Mouse (Mus musculus): ENCODE results near the gene Brd1. TPM values are rescaled to one million over a fixed set of nuclear protein-coding genes. Genes with fewer than 3 reads are reported as not detected.

The Brd1 gene
- polyA plus RNA-seq, 1 experiment: 2.1 TPM

DNA sequence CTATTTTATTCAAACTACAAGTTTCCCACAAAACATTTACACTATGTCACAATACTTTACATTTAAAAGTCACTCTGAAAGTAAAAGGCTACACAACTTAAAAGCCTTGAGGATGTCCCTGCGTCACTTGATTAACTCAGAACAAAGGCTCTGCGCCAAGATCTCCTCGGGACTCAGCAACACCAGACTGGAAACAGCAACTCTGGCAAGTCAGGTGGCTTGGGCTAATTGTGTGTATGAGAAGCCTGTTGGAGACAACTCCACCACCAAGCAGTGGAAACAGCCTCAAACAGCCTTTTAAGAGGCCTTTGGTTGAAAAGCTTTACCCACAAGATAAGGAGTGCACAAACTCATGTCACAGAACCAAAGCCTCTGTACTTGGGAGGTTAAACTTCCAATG is 31.5 kb downstream of the Brd1 start:
- H3K9me3 ChIP-seq (ENCODE audit: control insufficient read depth, low read length): no peaks in the 10 kb centered on the region
- no peak for TF ChIP-seq TAL1 (IDR thresholded peaks at IDR 0.05; ENCODE audit: low read length)
- H3K27me3 ChIP-seq (ENCODE audit: control insufficient read depth): no peaks in the 10 kb centered on the region
- H3K4me1 ChIP-seq (ENCODE audit: control insufficient read depth): no peaks in the 10 kb centered on the region
- no peak overlapping the region for H3K4me3 ChIP-seq (replicated peaks)
- peaks cover 99% of the 10 kb centered on the region for H3K36me3 ChIP-seq (ENCODE audit: control insufficient read depth)

- Histone ChIP-seq H3K4me3 (replicated peaks) (no peak overlapping the region), H3K4me1 (ENCODE audit: control insufficient read depth) (no peaks in the 10 kb centered on the region), H3K36me3 (ENCODE audit: control insufficient read depth) (peaks cover 98% of the 10 kb centered on the region), H3K27me3 (ENCODE audit: control insufficient read depth) (no peaks in the 10 kb centered on the region), H3K9me3 (ENCODE audit: control insufficient read depth, low read length) (no peaks in the 10 kb centered on the region)
- TF ChIP-seq GATA1 (IDR thresholded peaks at IDR 0.05; ENCODE audit: low read length) (no peak), TAL1 (IDR thresholded peaks at IDR 0.05; ENCODE audit: low read length) (no peak)
Observed at GRCm38 (mm10) chr15:88700759-88701158, 33.3 kb downstream of the Brd1 start.

DNA sequence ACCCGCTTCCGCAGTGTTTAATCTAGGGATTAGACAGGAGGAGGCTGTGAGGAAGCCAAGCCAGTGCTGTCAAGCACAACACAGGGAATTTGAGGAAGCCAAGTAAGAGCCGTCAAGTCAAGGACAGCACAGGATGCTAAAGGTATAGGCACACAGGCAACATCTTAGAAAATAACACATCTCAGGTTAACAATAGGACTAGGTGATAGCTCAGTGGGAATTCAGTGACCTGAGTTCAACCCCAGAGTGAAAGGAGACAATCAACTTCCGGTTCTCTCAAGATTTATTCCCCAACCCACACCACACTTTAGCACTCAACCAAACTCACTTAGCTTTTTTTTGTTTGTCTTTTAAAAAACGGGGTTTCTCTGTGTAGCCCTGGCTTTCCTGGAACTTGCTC is 34.5 kb downstream of the Brd1 start:
- Histone ChIP-seq H3K36me3 (ENCODE audit: control insufficient read depth) (peaks cover 98% of the 10 kb centered on the region), H3K9me3 (ENCODE audit: control insufficient read depth, low read length) (no peaks in the 10 kb centered on the region)
- TF ChIP-seq GATA1 (IDR thresholded peaks at IDR 0.05; ENCODE audit: low read length): no peak
- TF ChIP-seq TAL1 (IDR thresholded peaks at IDR 0.05; ENCODE audit: low read length): no peak

DNA sequence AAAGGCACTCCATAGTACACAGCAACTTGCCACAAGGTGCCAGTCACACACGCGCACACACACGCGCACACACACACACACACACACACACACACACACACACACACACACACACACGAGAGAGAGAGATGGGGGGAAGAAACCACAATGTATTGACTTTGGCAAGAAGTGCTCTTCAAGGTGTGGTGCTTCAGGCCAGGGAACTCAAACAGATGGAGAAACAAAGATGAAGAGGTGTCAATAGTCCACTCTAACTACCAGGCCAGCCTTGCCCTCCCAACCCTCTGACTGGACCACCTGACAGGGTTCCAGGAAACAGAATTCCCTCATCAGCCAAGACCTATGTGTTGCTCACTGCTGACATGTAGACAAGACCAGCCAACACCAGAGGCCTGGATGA is 36.4 kb downstream of the Brd1 start:
- TF ChIP-seq TAL1 (IDR thresholded peaks at IDR 0.05; ENCODE audit: low read length) (no peak), GATA1 (IDR thresholded peaks at IDR 0.05; ENCODE audit: low read length) (no peak)
- Histone ChIP-seq H3K27me3 (ENCODE audit: control insufficient read depth) (no peaks in the 10 kb centered on the region), H3K4me1 (ENCODE audit: control insufficient read depth) (no peaks in the 10 kb centered on the region), H3K36me3 (ENCODE audit: control insufficient read depth) (peaks cover 98% of the 10 kb centered on the region), H3K4me3 (replicated peaks) (no peak overlapping the region), H3K9me3 (ENCODE audit: control insufficient read depth, low read length) (no peaks in the 10 kb centered on the region)

More for the DNA sequence above, 34.5 kb downstream of the Brd1 start:
- H3K4me1 ChIP-seq (ENCODE audit: control insufficient read depth): no peaks in the 10 kb centered on the region
- no peaks in the 10 kb centered on the region for H3K27me3 ChIP-seq (ENCODE audit: control insufficient read depth)
- H3K4me3 ChIP-seq (replicated peaks): no peak overlapping the region

DNA sequence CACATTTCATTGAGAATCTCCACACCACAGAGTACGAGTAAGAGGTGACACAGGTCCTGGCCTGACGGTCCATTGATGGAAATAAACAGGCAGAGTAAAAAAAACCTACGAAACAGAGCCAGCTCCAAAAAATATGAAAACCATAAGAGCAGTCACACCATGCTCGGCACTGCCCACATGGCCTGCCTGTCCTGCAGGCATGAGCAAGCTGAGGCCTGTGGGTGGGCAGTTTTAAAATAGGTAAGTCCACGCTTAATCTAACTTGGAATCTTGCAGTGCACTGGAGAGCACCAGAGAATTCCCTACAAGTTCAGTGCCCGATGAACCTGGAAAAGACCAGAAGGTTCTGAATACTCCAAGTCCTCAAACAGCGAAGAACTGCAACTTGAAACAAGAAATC is 38.0 kb downstream of the Brd1 start:
- Histone ChIP-seq H3K9me3 (ENCODE audit: control insufficient read depth, low read length) (no peaks in the 10 kb centered on the region), H3K36me3 (ENCODE audit: control insufficient read depth) (peaks cover 97% of the 10 kb centered on the region), H3K27me3 (ENCODE audit: control insufficient read depth) (no peaks in the 10 kb centered on the region), H3K4me1 (ENCODE audit: control insufficient read depth) (no peaks in the 10 kb centered on the region), H3K4me3 (replicated peaks) (no peak overlapping the region)
- TF ChIP-seq TAL1 (IDR thresholded peaks at IDR 0.05; ENCODE audit: low read length): no peak
- no peak for TF ChIP-seq GATA1 (IDR thresholded peaks at IDR 0.05; ENCODE audit: low read length)

DNA sequence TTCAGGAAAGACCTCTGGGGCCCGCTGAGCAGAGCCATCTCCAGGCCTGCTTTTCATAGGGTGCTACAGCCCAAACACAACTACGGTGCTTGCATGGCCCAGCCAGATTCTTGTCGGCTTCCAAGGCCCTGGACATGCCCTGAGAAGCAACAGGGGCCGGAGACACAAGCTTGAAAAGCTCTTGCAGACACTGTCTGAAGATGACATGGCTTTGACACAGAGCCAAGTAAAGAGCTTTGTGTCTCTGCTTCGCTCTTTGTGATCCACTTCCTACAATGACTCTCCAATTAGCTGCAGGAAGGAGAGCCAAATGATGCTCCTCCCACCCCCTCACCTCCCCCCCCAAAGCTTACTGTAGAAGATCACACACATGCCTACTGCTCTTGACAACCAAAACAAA is 40.0 kb downstream of the Brd1 start:
- TF ChIP-seq GATA1 (IDR thresholded peaks at IDR 0.05; ENCODE audit: low read length) (no peak), TAL1 (IDR thresholded peaks at IDR 0.05; ENCODE audit: low read length) (no peak)
- Histone ChIP-seq H3K36me3 (ENCODE audit: control insufficient read depth) (peaks cover 97% of the 10 kb centered on the region), H3K4me1 (ENCODE audit: control insufficient read depth) (no peaks in the 10 kb centered on the region), H3K4me3 (replicated peaks) (no peak overlapping the region), H3K9me3 (ENCODE audit: control insufficient read depth, low read length) (no peaks in the 10 kb centered on the region), H3K27me3 (ENCODE audit: control insufficient read depth) (no peaks in the 10 kb centered on the region)

GRCm38 (mm10) chr15:88692720-88693119 is 41.3 kb downstream of the Brd1 start:
- Histone ChIP-seq H3K36me3 (ENCODE audit: control insufficient read depth) (peaks cover 98% of the 10 kb centered on the region), H3K4me1 (ENCODE audit: control insufficient read depth) (no peaks in the 10 kb centered on the region), H3K4me3 (replicated peaks) (no peak overlapping the region), H3K9me3 (ENCODE audit: control insufficient read depth, low read length) (no peaks in the 10 kb centered on the region), H3K27me3 (ENCODE audit: control insufficient read depth) (no peaks in the 10 kb centered on the region)
- no peak for TF ChIP-seq TAL1 (IDR thresholded peaks at IDR 0.05; ENCODE audit: low read length)
- no peak for TF ChIP-seq GATA1 (IDR thresholded peaks at IDR 0.05; ENCODE audit: low read length)

DNA sequence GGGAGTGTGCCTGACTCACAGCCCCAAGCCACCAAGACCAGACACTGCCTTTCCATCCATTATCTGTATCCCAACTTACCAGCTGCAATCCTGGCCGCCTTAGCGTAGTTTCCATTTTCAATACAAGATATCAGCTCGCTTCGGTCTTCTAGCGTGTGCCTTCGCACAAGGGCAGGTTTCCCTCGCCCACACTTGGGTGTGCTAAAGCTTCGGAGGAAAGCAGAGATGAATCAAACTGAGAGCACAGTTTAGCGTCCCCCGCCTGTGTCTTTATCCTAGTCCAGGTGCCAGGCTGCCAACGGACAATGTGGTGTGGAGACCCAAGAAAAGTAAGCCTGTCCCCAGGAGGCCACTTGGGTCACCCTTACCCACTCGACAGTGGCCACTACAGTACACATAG is 42.9 kb downstream of the Brd1 start:
- Histone ChIP-seq H3K9me3 (ENCODE audit: control insufficient read depth, low read length) (no peaks in the 10 kb centered on the region), H3K4me3 (replicated peaks) (no peak overlapping the region), H3K27me3 (ENCODE audit: control insufficient read depth) (no peaks in the 10 kb centered on the region), H3K36me3 (ENCODE audit: control insufficient read depth) (peaks cover 99% of the 10 kb centered on the region), H3K4me1 (ENCODE audit: control insufficient read depth) (no peaks in the 10 kb centered on the region)
- TF ChIP-seq GATA1 (IDR thresholded peaks at IDR 0.05; ENCODE audit: low read length) (no peak), TAL1 (IDR thresholded peaks at IDR 0.05; ENCODE audit: low read length) (no peak)

- peaks cover 82% of the 10 kb centered on the region for H3K36me3 ChIP-seq (ENCODE audit: control insufficient read depth)
- H3K27me3 ChIP-seq (ENCODE audit: control insufficient read depth): no peaks in the 10 kb centered on the region
- no peaks in the 10 kb centered on the region for H3K9me3 ChIP-seq (ENCODE audit: control insufficient read depth, low read length)
- H3K4me3 ChIP-seq (replicated peaks): no peak overlapping the region
- TF ChIP-seq TAL1 (IDR thresholded peaks at IDR 0.05; ENCODE audit: low read length) (no peak), GATA1 (IDR thresholded peaks at IDR 0.05; ENCODE audit: low read length) (no peak)
- no peaks in the 10 kb centered on the region for H3K4me1 ChIP-seq (ENCODE audit: control insufficient read depth)
Observed at GRCm38 (mm10) chr15:88688120-88688519, 45.9 kb downstream of the Brd1 start.

DNA sequence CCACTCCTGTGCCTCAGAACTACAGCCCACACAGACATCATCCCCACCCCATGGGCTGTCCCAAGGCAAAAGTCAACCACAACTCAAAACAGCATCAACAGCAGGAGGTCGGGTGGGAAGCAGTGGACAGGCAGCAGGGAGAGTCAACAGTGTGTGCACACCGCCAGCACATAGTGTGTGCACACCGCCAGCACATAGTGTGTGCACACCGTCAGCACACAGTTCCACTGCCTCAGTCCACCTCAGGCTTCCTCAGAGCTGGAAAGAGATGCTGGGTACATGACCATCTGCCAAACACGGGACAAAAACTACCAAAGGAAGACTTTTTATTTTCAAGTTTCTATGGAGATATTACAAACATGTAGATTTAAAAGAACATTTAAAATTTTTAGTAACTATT is 47.3 kb downstream of the Brd1 start:
- no peaks in the 10 kb centered on the region for H3K4me1 ChIP-seq (ENCODE audit: control insufficient read depth)
- TF ChIP-seq GATA1 (IDR thresholded peaks at IDR 0.05; ENCODE audit: low read length) (no peak), TAL1 (IDR thresholded peaks at IDR 0.05; ENCODE audit: low read length) (no peak)
- no peaks in the 10 kb centered on the region for H3K27me3 ChIP-seq (ENCODE audit: control insufficient read depth)
- peaks cover 69% of the 10 kb centered on the region for H3K36me3 ChIP-seq (ENCODE audit: control insufficient read depth)
- H3K9me3 ChIP-seq (ENCODE audit: control insufficient read depth, low read length): no peaks in the 10 kb centered on the region
- no peak overlapping the region for H3K4me3 ChIP-seq (replicated peaks)
